ENCODE assay signal across 15 mouse cellular contexts in the genomic region with DNA sequence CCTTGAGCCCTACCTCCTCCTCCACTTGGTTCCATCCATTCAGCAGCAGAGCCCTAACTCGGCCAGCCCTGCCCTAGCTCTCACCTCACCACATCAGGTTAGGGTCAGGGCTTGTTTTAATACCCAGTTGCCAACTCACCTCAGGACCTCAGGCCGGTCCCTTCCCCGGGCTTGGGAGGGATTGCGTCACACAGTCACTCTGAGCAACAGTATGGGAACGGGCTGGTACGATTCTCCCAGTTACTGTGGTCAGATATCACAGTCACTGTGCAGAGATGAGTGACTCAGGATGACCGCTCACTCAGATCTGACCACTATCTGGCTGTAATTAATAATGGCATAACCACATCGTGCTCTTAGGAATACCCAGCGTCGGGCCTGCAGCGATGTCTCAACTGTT. TPM values are rescaled to one million over a fixed set of nuclear protein-coding genes. Genes with fewer than 3 reads are reported as not detected.
DNase-seq lines count a peak whose midpoint lies in the region; ATAC-seq and TF ChIP-seq lines count a peak whose summit lies in the region.
"Had no signal": no experiment of that assay in that cellular context is flagged by ENCODE, and none has a peak within 500 bp of the region (broad histone marks: within the 10 kb centered on the region; RNA-seq: fewer than 3 reads in every experiment).

No protein-coding gene starts in this region.

- ATAC-seq in heart, embryonic 16.5 days (replicated peaks; ENCODE audit: extremely low read depth, insufficient read depth, low FRiP score) = no peak
- ATAC-seq in lung, postnatal 0 days = no peak
- ATAC-seq: forebrain, embryonic 14.5 days had no signal

- no peak for TF ChIP-seq CTCF in lung, postnatal 0 days (IDR thresholded peaks at IDR 0.05)

- peak overlapping the region; percentile 38; the same call in 1 of the 2 replicates for H3K9ac ChIP-seq in heart, embryonic 16.5 days (ENCODE audit: low read length)
- no peak overlapping the region for H3K9ac ChIP-seq in lung, postnatal 0 days (replicated peaks; ENCODE audit: low read depth)
- H3K9ac ChIP-seq: embryonic facial prominence, embryonic 12.5 days had no signal

- H3K36me3 ChIP-seq in heart, embryonic 16.5 days (ENCODE audit: control insufficient read depth, insufficient read depth) = no peaks in the 10 kb centered on the region; the same call in 1 of the 2 replicates
- no peaks in the 10 kb centered on the region for H3K36me3 ChIP-seq in lung, postnatal 0 days (ENCODE audit: insufficient read depth, low read length)

- 84% methylated on average over 11 of the region's 11 CpGs for WGBS in heart, embryonic 16.5 days
- 68% methylated on average over 11 of the region's 11 CpGs for WGBS in lung, postnatal 0 days

- H3K27ac ChIP-seq in heart, embryonic 16.5 days (ENCODE audit: low read length) = no peak overlapping the region
- H3K27ac ChIP-seq in lung, postnatal 0 days (ENCODE audit: low read length) = peak overlapping the region; percentile 20; the same call in 1 of the 2 replicates
- H3K27ac ChIP-seq: macrophage had no signal

- TF ChIP-seq EP300 in lung, postnatal 0 days (IDR thresholded peaks at IDR 0.05) = no peak

- H3K27me3 ChIP-seq in heart, embryonic 16.5 days (ENCODE audit: control insufficient read depth, insufficient read depth, low read length) = no peaks in the 10 kb centered on the region
- no peaks in the 10 kb centered on the region for H3K27me3 ChIP-seq in lung, postnatal 0 days (replicated peaks; ENCODE audit: insufficient read depth, low read length)
- H3K27me3 ChIP-seq: embryonic facial prominence, embryonic 12.5 days; liver, embryonic 13.5 days had no signal

- H3K4me1 ChIP-seq in heart, embryonic 16.5 days (ENCODE audit: control insufficient read depth, insufficient read depth, low read length) = peaks cover 72% of the 10 kb centered on the region
- peaks cover 69% of the 10 kb centered on the region for H3K4me1 ChIP-seq in lung, postnatal 0 days (ENCODE audit: insufficient read depth, low read depth, low read length)

- no peaks in the 10 kb centered on the region for H3K9me3 ChIP-seq in heart, embryonic 16.5 days (replicated peaks; ENCODE audit: control insufficient read depth, low read length)
- H3K9me3 ChIP-seq in lung, postnatal 0 days (ENCODE audit: low read length) = no peaks in the 10 kb centered on the region
- H3K9me3 ChIP-seq: embryonic facial prominence, embryonic 12.5 days; liver, embryonic 13.5 days had no signal

- H3K4me2 ChIP-seq in heart, embryonic 16.5 days (ENCODE audit: low read depth, low read length) = no peak overlapping the region
- H3K4me2 ChIP-seq in lung, postnatal 0 days (replicated peaks; ENCODE audit: low read depth, low read length) = no peak overlapping the region
- H3K4me2 ChIP-seq: embryonic facial prominence, embryonic 12.5 days; liver, embryonic 13.5 days had no signal

- H3K4me3 ChIP-seq in heart, embryonic 16.5 days (ENCODE audit: low read length) = no peak overlapping the region
- no peak overlapping the region for H3K4me3 ChIP-seq in lung, postnatal 0 days (ENCODE audit: low read depth, low read length)
- H3K4me3 ChIP-seq: embryonic facial prominence, embryonic 12.5 days; liver, embryonic 13.5 days had no signal

- DNase-seq in heart, adult 8-10 months (ENCODE audit: low spot score) = no peak
- DNase-seq in lung, postnatal 0 days (ENCODE audit: low spot score) = peak; percentile 33
- no peak for DNase-seq in lung, postnatal 25 days (ENCODE audit: low spot score)
- peak; percentile 30 for DNase-seq in adipocyte (ENCODE audit: low spot score)
- no peak for DNase-seq in testis, postnatal 14 days (ENCODE audit: low spot score)
- no peak for DNase-seq in ovary, postnatal 14 days (ENCODE audit: low spot score)
- DNase-seq: cerebellum, postnatal 10 days; heart, postnatal 14 days; kidney, adult 11 months; liver, embryonic 13.5 days; right cerebral cortex, postnatal 4 days had no signal

RNA-seq across cellular contexts. Expression of gene Smad3, which starts 14.0 kb away (rescaled TPM):
- 12.5 and 13.7 TPM in 2 replicates for polyA plus RNA-seq in heart, embryonic 16.5 days (2015; fragmentation: Nextera tagmentation; extraction: Ambion mirVana)
- total RNA-seq in heart, adult 8-10 months (2022) = 10 to 100 TPM; 10.1 to 14.1 (median 12.5) TPM
- polyA plus RNA-seq in lung, postnatal 0 days (2015; fragmentation: Nextera tagmentation; extraction: Ambion mirVana) = 11.8 and 12.3 TPM in 2 replicates

Comparison
In these comparisons a context has a peak if more than half of its experiments do, and no peak if none do; other contexts are left out.
1. DNase-seq: peak in lung, postnatal 0 days (single experiment) and adipocyte (single experiment); none in heart, adult 8-10 months (single experiment), lung, postnatal 25 days (single experiment), testis, postnatal 14 days (single experiment) and ovary, postnatal 14 days (single experiment).